Mouse (Mus musculus) lung, postnatal 0 days (tissue): ENCODE results near the gene Tfcp2. TPM values are rescaled to one million over a fixed set of nuclear protein-coding genes. Genes with fewer than 3 reads are reported as not detected.
"Not testable (repeated sequence)": the region's sequence is repeated elsewhere in the genome, so short reads cannot be mapped to it uniquely, and the experiment has no call there.

Source experiments
- ATAC-seq: fragments of 200-750 bp; cut with Nextera tagmentation; 2 replicates; pipeline ENCODE4 v1.8.0; 2017; ENCODE audit warnings: moderate library complexity
- DNase-seq: peaks from one replicate; pipeline ENCODE4 v3.0.0-alpha.2; 2016; ENCODE audit warnings: low spot score
- H3K27ac ChIP-seq: fragments of 300-500 bp; sonication (generic); 2 replicates; pipeline ENCODE4 v1.5.1; 2014; ENCODE audit warnings: antibody characterized with exemption, mild to moderate bottlenecking, low read length, mixed read lengths
- H3K27me3 ChIP-seq: fragments of 300-500 bp; sonication (generic); replicated peaks from 2 replicates; pipeline ENCODE4 v1.6.1; 2014; ENCODE audit warnings: low read length, mixed read lengths; ENCODE audit not compliant: insufficient read depth
- H3K36me3 ChIP-seq: fragments of 300-500 bp; sonication (generic); 2 replicates; pipeline ENCODE4 v1.6.1; 2014; ENCODE audit warnings: low read length, mixed read lengths; ENCODE audit not compliant: insufficient read depth
- H3K4me1 ChIP-seq: fragments of 300-500 bp; sonication (generic); 2 replicates; pipeline ENCODE4 v1.6.1; 2014; ENCODE audit warnings: antibody characterized with exemption, low read depth, low read length, mixed read lengths; ENCODE audit not compliant: insufficient read depth
- H3K4me2 ChIP-seq: fragments of 300-500 bp; sonication (generic); replicated peaks from 2 replicates; pipeline ENCODE4 v1.6.1; 2014; ENCODE audit warnings: low read depth, mild to moderate bottlenecking, low read length, moderate library complexity, mixed read lengths
- H3K4me3 ChIP-seq: fragments of 300-500 bp; sonication (generic); 2 replicates; pipeline ENCODE4 v1.5.1; 2014; ENCODE audit warnings: low read depth, low read length
- H3K9ac ChIP-seq: fragments of 300-500 bp; sonication (generic); replicated peaks from 2 replicates; pipeline ENCODE4 v1.6.1; 2014; ENCODE audit warnings: low read depth, mild to moderate bottlenecking
- H3K9me3 ChIP-seq: fragments of 300-500 bp; sonication (generic); 2 replicates; pipeline ENCODE4 v1.6.1; 2016; ENCODE audit warnings: low read length, mixed read lengths
- CTCF ChIP-seq: IDR thresholded peaks from 2 replicates; pipeline ENCODE4 v1.5.1; 2016; ENCODE audit warnings: antibody characterized with exemption, mild to moderate bottlenecking
- EP300 ChIP-seq: IDR thresholded peaks from 2 replicates; pipeline ENCODE4 v1.6.1; 2016; ENCODE audit warnings: antibody characterized with exemption, mild to moderate bottlenecking, control low read depth
- WGBS: fragments of 180-500 bp; shearing (Covaris S2); extraction: QIAGEN DNeasy Blood & Tissue Kit; methylation state at CpG from one replicate; pipeline ENCODE4 v1.1.7; 2014; 5-methylcytosine and 5-hydroxymethylcytosine counted together
- polyA plus RNA-seq: library from polyadenylated mRNA; unstranded; fragments of >200 nt; fragmentation: Nextera tagmentation; extraction: Ambion mirVana; gene quantifications from 2 replicates; pipeline ENCODE4 v1.2.1, GENCODE M21; 2015

Gene Tfcp2
- polyA plus RNA-seq, 1 experiment from 2014 or later, result 13.9 TPM

DNA sequence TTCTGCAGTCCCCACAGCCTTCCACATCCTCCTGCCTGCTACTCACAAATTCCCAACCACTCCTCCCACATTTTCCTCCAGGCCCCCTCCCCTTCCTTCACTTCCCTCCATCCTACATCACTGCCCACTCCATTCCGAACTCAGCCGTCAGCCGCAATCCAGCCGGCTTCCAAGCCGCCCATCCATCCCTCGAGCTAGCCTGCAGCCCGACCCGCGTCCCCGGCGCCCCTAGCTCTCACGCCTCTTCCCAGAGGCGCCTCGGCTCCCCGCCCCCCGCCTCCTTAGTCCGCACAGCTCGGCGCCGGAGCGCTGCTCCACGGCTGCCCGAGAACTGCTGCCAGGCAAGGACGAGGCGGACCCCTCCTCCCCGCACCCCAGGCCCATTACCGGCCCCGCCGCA is 57.2 kb downstream of the Tfcp2 start:
- Histone ChIP-seq H3K9me3 (no peaks in the 10 kb centered on the region), H3K27me3 (no peaks in the 10 kb centered on the region), H3K4me3 (peak overlapping the region; percentile 69), H3K4me2 (peak overlapping the region; percentile 99), H3K27ac (peak overlapping the region; percentile 64), H3K36me3 (no peaks in the 10 kb centered on the region), H3K4me1 (peaks cover 6% of the 10 kb centered on the region; the same call in 1 of the 2 replicates), H3K9ac (peak overlapping the region; percentile 62)
- no peak for TF ChIP-seq CTCF
- WGBS, result 2% methylated on average over 29 of the region's 29 CpGs
- ATAC-seq (peak; percentile 67), DNase-seq (peak; percentile 38)

DNA sequence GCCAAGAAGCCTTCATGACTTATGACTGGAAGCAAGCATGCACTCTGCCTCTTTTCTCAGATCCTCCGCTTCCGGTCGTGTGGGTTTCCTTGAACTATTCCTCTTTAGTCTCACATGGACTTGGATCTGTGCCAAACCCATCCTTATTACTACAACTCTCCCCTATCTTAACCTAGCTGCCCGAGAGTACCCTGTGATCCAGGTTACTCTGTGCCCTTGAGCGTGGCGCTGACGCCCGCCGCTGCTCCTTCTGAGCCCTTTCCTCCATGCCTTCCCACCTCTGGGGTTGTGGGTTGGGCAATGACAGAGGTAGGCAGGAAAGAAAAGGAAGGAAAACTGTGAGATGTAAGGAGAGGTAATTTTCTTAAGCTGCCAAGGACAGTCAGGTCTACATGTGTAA is 59.8 kb downstream of the Tfcp2 start:
- TF ChIP-seq CTCF (no peak), EP300 (no peak)
- DNase-seq (peak; percentile 31), ATAC-seq (no peak)
- H3K4me1 ChIP-seq, result peaks cover 6% of the 10 kb centered on the region; the same call in 1 of the 2 replicates
- 0 out of 2 replicates have a peak, but pooled peaks cover 5% of the 10 kb centered on the region for H3K36me3 ChIP-seq
- H3K9me3 ChIP-seq, result no peaks in the 10 kb centered on the region
- no peak overlapping the region for H3K27ac ChIP-seq
- no peak overlapping the region for H3K9ac ChIP-seq
- no peaks in the 10 kb centered on the region for H3K27me3 ChIP-seq
- no peak overlapping the region for H3K4me2 ChIP-seq
- no peak overlapping the region for H3K4me3 ChIP-seq
- WGBS, result 50% methylated on average over 9 of the region's 9 CpGs

DNA sequence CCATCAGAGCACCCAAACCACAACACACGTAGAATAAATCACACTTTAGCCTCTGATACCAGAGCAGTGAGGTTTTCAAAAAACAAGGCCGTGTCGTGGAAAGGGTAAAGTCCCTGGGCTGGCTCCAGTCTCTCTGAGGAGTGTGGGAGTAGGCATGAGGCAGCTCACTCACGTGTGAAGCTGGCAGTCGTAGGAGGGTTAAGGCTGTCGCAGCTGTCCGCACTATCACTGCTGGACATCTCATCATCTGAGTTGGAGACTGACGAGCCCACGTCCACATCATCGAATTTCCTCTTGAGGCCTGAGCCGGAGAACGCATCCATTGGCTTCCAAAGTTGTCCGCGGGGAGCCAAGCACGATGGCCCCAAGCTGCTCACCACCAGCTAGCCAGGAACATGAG is 62.5 kb downstream of the Tfcp2 start:
- ATAC-seq, result no peak
- no peak for TF ChIP-seq EP300
- TF ChIP-seq CTCF, result no peak
- DNase-seq, result no peak
- H3K4me2 ChIP-seq, result no peak overlapping the region
- H3K9ac ChIP-seq, result no peak overlapping the region
- no peak overlapping the region for H3K27ac ChIP-seq
- no peaks in the 10 kb centered on the region for H3K9me3 ChIP-seq
- H3K4me1 ChIP-seq, result peaks cover 6% of the 10 kb centered on the region; the same call in 1 of the 2 replicates
- 0 out of 2 replicates have a peak, but pooled peaks cover 5% of the 10 kb centered on the region for H3K36me3 ChIP-seq
- no peak overlapping the region for H3K4me3 ChIP-seq
- H3K27me3 ChIP-seq, result no peaks in the 10 kb centered on the region
- 86% methylated on average over 15 of the region's 15 CpGs for WGBS

DNA sequence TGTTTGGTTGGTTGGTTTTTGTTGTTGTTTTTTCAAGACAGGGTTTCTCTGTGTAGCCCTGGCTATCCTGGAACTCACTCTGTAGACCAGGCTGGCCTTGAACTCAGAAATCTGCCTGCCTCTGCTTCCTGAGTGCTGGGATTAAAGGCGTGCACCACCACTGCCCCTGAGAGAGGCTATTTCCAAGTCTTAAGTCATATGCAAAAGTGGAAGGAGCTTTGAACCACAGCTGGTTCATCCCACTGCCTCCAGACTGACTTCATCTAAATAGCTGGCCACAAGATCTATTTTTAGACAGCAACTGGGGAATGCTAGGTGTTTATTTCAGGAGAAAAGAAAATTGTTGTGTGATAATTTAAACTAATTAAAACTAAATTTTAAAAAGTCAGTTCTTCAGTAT is 63.5 kb downstream of the Tfcp2 start:
- not testable (repeated sequence) for H3K4me2 ChIP-seq, H3K27ac ChIP-seq, H3K4me1 ChIP-seq, H3K9me3 ChIP-seq, H3K36me3 ChIP-seq, H3K4me3 ChIP-seq, H3K27me3 ChIP-seq, ATAC-seq, DNase-seq, H3K9ac ChIP-seq
- WGBS, result 79% methylated on average over 1 of the region's 1 CpGs

DNA sequence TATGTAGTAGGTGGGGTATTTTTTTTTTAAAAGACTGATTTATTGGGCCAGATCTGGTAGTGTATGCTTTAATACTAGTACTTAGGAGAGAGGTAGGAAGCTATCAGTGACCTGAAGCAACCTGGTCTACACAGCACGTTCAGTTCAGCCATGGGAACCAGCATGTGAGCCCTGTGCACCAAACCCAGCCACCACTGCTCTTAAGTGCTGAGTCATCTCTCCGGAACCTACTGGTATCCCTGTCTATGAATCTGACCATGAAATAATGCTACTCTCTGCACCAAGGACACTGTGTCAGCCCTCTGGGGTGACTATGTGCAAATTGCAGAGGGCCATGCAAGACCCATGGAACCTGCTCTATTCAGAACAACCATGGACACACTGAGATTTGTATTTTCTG is 64.8 kb downstream of the Tfcp2 start:
- WGBS, result 63% methylated on average over 2 of the region's 2 CpGs
- ATAC-seq (no peak), DNase-seq (no peak)
- Histone ChIP-seq H3K9me3 (no peaks in the 10 kb centered on the region), H3K4me3 (no peak overlapping the region), H3K36me3 (peaks cover 12% of the 10 kb centered on the region; the same call in 1 of the 2 replicates), H3K9ac (no peak overlapping the region), H3K4me2 (no peak overlapping the region), H3K4me1 (peaks cover 3% of the 10 kb centered on the region; the same call in 1 of the 2 replicates), H3K27me3 (no peaks in the 10 kb centered on the region), H3K27ac (no peak overlapping the region)
- TF ChIP-seq EP300 (no peak), CTCF (no peak)

DNA sequence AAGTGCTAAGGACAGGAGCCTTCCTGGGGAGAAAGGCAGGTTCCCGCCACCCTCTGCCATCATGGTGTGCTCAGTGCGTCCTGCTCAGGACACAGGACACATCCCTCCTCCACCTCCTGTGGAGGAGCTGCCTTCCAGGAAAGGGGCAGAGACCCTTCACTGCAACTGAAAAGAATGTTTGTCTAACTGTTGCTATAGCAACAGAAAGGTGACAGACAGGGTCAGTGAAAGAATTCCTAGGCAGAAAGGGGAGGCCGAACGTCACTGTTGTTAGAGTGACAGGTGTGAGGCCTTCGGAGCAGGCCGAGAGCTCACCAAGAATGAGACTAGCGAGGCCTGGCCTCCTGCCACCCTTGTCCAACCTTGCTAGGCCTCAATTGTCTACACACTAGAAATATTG is 65.4 kb downstream of the Tfcp2 start:
- H3K4me1 ChIP-seq, result no peaks in the 10 kb centered on the region
- no peak for TF ChIP-seq EP300
- no peak for TF ChIP-seq CTCF
- peak; percentile 53 for DNase-seq
- no peak overlapping the region for H3K27ac ChIP-seq
- no peak overlapping the region for H3K4me3 ChIP-seq
- no peaks in the 10 kb centered on the region for H3K27me3 ChIP-seq
- no peaks in the 10 kb centered on the region for H3K9me3 ChIP-seq
- peak; percentile 43 for ATAC-seq
- H3K36me3 ChIP-seq, result peaks cover 18% of the 10 kb centered on the region; the same call in 1 of the 2 replicates
- H3K9ac ChIP-seq, result no peak overlapping the region
- 43% methylated on average over 7 of the region's 7 CpGs for WGBS
- H3K4me2 ChIP-seq, result no peak overlapping the region

DNA sequence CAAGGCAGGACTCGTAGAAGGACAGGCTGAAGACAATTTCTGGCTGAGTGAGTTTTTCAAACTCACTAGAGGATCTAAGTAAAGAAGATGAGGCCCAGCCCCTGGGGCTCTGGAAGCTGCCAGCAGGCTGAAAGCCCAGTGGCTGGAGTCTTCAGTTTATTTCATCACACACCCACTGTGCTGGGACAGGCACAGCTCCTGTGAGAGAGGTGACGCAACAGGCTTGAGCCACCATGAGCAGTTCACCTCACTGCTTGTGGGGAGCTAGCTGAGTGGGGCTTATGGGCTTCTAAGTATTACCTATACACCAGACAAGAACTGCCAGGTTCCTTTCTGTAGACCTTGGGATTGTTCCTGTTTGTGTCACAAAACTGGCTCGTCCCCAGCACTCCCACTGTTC is 66.2 kb downstream of the Tfcp2 start:
- Histone ChIP-seq H3K9ac (no peak overlapping the region), H3K4me2 (no peak overlapping the region), H3K27ac (no peak overlapping the region), H3K9me3 (no peaks in the 10 kb centered on the region), H3K27me3 (no peaks in the 10 kb centered on the region), H3K4me1 (no peaks in the 10 kb centered on the region), H3K4me3 (no peak overlapping the region), H3K36me3 (peaks cover 23% of the 10 kb centered on the region)
- ATAC-seq (peak; percentile 83), DNase-seq (peak; percentile 79)
- 58% methylated on average over 3 of the region's 3 CpGs for WGBS
- TF ChIP-seq EP300, result no peak
- TF ChIP-seq CTCF, result no peak
